Mouse (Mus musculus): Measurements from ENCODE around the gene En1.

The En1 gene

GRCm38 (mm10) chr1:120598196-120598940, 3.9 kb upstream of the En1 start:
- in situ Hi-C loops (cut with MboI; ENCODE audit: unreplicated experiment in 2 of 2): loop anchor here (10.0 to 25.0 kb wide), 2 partner anchors 589 to 806 kb away; no protein-coding TSS in a partner anchor

- in situ Hi-C loops (cut with MboI; ENCODE audit: unreplicated experiment in 2 of 2): loop anchor here (10.0 to 25.0 kb wide), 2 partner anchors 588 to 805 kb away; no protein-coding TSS in a partner anchor
Measured at GRCm38 (mm10) chr1:120599321-120600148, 2.7 kb upstream of the En1 start.

DNA sequence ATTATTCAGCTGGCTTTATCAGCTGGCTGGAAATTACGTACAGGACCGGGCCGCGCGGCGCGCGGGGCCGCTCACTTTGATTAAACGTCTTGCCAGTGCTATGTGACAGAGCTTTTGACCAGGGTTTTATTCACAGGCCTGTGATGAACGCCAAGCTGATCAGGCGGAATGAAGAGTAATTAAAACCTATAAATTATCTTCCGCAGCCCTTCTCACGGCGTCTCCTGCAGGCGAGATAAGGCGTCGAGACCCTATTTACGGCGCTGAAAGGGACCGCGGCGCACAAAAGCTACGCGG, 2.1 kb upstream of the En1 start:
- in situ Hi-C loops (cut with MboI; ENCODE audit: unreplicated experiment in 2 of 2): no loop called here

- in situ Hi-C loops (cut with MboI; ENCODE audit: unreplicated experiment in 2 of 2): no loop called here
Measured at GRCm38 (mm10) chr1:120600516-120601252, 1.5 kb upstream of the En1 start.

DNA sequence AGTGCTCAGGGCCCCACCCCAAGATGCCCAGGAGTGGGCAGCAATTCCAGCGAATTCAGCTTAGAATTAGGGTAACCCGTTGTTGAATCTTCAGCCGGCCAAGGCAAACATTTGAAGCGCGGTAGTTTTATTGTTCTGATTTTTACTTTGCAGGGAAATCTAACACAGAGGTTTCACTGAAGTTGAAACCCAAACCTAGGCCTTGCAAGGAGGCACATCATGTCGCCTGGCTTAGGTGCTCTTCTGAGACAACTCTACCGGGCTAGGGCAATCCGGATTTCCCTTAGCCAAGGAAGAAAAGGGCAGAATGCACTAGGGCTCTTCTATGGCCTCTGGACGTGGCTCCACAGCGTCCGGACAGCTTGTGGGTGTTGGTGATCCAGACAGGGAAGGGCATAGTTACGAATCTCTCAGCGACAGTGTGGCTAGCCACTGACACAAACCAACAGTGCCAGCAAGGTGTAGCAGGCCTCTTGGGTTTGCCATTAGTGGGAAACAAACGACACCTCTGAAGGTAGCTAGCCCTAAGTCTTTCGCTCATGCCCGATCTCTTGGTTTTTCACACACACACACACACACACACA, 873 bp upstream of the En1 start:
- in situ Hi-C loops (cut with MboI; ENCODE audit: unreplicated experiment in 2 of 2): no loop called here

DNA sequence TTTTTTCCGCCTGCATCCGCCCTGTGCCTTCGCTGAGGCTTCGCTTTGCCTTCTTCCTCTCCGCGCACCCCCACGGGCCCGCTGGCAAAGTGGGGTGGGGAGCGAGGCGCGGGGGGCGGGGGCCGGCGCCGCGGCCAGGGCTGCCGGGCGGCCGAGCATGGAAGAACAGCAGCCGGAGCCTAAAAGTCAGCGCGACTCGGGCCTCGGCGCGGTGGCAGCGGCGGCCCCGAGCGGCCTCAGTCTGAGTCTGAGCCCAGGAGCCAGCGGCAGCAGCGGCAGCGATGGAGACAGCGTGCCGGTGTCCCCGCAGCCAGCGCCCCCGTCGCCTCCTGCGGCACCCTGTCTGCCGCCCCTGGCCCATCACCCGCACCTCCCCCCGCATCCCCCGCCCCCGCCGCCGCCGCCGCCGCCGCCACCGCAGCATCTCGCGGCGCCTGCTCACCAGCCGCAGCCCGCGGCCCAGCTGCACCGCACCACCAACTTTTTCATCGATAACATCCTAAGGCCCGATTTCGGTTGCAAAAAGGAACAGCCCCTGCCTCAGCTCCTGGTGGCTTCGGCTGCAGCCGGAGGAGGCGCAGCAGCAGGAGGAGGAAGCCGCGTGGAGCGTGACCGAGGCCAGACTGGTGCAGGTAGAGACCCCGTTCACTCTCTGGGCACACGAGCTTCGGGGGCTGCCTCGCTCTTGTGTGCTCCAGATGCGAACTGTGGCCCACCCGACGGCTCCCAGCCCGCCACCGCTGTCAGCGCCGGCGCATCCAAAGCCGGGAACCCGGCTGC, 848 bp downstream of the En1 start:
- in situ Hi-C loops (cut with MboI; ENCODE audit: unreplicated experiment in 2 of 2): no loop called here

DNA sequence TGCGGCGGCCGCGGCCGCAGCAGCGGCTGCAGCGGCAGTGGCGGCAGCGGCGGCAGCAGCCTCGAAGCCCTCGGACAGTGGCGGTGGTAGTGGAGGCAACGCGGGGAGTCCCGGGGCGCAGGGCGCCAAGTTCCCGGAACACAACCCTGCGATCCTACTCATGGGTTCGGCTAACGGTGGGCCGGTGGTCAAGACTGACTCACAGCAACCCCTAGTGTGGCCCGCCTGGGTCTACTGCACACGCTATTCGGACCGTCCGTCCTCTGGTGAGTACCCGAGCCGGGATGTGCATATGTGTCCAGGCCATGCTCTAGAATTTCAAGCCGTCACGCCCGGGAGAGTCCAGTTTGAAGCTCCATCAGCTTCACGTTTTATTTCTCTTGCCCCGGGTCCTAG, 1.4 kb downstream of the En1 start:
- in situ Hi-C loops (cut with MboI; ENCODE audit: unreplicated experiment in 2 of 2): no loop called here

GRCm38 (mm10) chr1:120604431-120605142, 2.4 kb downstream of the En1 start:
- in situ Hi-C loops (cut with MboI; ENCODE audit: unreplicated experiment in 2 of 2): no loop called here

GRCm38 (mm10) chr1:120605143-120605435, 2.9 kb downstream of the En1 start:
- in situ Hi-C loops (cut with MboI; ENCODE audit: unreplicated experiment in 2 of 2): no loop called here

- in situ Hi-C loops (cut with MboI; ENCODE audit: unreplicated experiment in 2 of 2): no loop called here
Measured at GRCm38 (mm10) chr1:120605521-120606310, 3.5 kb downstream of the En1 start.

DNA sequence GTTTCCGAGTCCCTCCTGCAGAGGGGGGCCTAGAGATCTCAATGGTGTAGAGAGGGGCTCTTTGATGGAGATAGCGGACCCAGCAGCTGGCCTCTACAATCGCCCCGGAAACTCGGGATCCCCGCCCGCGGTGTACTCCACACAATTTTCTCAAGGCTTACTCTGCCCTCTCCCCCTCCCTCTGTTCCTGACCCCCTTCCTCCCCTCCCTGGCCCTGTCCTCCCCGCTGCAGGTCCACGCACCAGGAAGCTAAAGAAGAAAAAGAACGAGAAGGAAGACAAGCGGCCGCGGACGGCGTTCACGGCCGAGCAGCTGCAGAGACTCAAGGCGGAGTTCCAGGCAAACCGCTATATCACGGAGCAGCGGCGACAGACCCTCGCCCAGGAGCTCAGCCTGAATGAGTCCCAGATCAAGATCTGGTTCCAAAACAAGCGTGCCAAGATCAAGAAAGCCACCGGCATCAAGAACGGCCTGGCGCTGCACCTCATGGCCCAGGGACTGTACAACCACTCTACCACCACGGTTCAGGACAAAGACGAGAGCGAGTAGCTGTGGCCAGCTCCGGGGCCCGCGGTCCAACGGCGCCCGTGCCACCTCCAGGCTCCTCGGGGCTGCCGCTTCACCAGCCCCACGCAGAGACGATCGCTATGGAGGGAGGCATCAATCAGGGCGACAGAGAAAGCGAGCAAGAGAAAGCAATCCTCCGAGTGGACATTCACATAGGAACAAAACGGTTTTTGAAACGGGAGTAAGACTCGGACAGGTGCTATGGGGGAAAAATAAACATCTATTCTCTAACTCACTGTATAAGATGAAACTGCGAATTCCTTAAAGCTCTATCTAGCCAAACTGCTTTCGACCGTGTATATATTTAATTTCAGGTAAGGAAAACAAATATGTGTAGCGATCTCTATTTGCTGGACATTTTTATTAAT, 4.7 kb downstream of the En1 start:
- in situ Hi-C loops (cut with MboI; ENCODE audit: unreplicated experiment in 2 of 2): no loop called here

- in situ Hi-C loops (cut with MboI; ENCODE audit: unreplicated experiment in 2 of 2): no loop called here
Measured at GRCm38 (mm10) chr1:120607576-120608400, 5.6 kb downstream of the En1 start.

- in situ Hi-C loops (cut with MboI; ENCODE audit: unreplicated experiment in 2 of 2): no loop called here
Measured at GRCm38 (mm10) chr1:120608461-120608860, 6.2 kb downstream of the En1 start.

GRCm38 (mm10) chr1:120609611-120610010, 7.4 kb downstream of the En1 start:
- in situ Hi-C loops (cut with MboI; ENCODE audit: unreplicated experiment in 2 of 2): no loop called here

DNA sequence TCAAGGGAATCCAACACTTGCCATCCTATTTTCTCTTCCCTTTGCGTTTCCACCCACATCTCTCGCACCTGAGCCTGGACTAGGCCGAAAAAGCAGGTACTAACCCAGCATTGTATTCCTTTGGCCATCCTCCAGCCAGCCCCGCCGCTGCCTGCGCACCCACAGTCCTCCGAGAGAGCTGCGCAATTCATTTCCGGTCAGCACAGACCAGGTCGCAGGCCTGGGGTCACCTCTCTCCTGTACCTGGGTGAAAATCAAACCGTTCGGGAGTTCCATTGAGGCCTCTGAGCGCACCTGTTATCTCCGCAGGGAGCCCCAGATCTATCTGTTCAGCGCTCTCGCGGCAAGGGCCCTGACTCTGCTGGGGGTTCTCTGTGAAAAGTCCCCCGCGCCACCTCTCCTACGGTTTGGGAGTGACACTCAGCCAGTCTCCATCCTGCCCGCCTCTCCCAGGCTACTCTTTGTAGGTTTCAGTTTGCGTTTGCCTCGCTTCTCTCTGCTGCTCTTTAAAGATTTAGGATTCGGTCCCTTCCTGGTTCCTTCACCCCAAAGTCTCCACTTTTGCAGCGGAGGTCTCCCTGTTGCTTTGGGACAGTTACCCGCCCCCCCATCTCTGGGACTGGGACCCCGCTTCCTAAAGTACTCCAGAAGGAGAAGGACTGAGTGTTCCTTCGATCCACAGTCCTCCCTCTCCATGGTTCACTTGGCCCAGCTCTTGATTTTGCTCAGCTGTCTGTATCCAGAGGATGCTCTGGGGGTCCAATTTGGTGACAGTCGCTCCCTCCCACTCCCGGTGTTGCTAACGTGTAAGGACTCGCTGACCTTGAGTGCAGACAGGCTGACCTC, 11.5 kb downstream of the En1 start:
- in situ Hi-C loops (cut with MboI; ENCODE audit: unreplicated experiment in 2 of 2): no loop called here
